Mouse (Mus musculus): ENCODE measurements around the gene Timp3. TPM values are rescaled to one million over a fixed set of nuclear protein-coding genes. Genes with fewer than 3 reads are reported as not detected.

Gene Timp3
- polyA plus RNA-seq, 1 experiment, result 30.5 TPM

DNA sequence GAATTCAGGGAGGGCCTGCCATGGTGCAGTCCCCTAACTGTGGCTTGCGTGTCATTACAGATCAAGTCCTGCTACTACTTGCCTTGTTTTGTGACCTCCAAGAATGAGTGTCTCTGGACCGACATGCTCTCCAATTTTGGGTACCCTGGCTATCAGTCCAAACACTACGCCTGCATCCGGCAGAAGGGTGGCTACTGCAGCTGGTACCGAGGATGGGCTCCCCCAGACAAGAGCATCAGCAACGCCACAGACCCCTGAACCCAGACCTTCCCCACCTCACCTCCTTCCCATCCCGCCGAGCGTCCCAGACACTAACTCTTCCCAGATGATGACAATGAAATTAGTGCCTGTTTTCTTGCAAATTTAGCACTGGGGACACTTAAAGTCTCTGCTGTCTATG lies 45.5 kb downstream of the Timp3 start:
- no peaks in the 10 kb centered on the region for H3K4me1 ChIP-seq (replicated peaks; ENCODE audit: control insufficient read depth, insufficient read depth, low read length)
- TF ChIP-seq CTCF (IDR thresholded peaks at IDR 0.05; ENCODE audit: borderline replicate concordance, control insufficient read depth, extremely low read depth, insufficient read depth, low read length, poor library complexity), result no peak
- TF ChIP-seq POLR2A (IDR thresholded peaks at IDR 0.05; ENCODE audit: control insufficient read depth, extremely low read depth, insufficient read depth, low read length, poor library complexity), result no peak
- DNase-seq, result no peak
- no peak overlapping the region for H3K27ac ChIP-seq (ENCODE audit: control insufficient read depth, insufficient read depth, low read length)
- no peaks in the 10 kb centered on the region for H3K27me3 ChIP-seq (ENCODE audit: control insufficient read depth, insufficient read depth, low read length)
- H3K36me3 ChIP-seq (ENCODE audit: control insufficient read depth, insufficient read depth, low read length), result no peaks in the 10 kb centered on the region
- H3K4me3 ChIP-seq (ENCODE audit: control insufficient read depth, insufficient read depth, low read length), result no peak overlapping the region
- 95% methylated on average over 9 of the region's 9 CpGs for WGBS

DNA sequence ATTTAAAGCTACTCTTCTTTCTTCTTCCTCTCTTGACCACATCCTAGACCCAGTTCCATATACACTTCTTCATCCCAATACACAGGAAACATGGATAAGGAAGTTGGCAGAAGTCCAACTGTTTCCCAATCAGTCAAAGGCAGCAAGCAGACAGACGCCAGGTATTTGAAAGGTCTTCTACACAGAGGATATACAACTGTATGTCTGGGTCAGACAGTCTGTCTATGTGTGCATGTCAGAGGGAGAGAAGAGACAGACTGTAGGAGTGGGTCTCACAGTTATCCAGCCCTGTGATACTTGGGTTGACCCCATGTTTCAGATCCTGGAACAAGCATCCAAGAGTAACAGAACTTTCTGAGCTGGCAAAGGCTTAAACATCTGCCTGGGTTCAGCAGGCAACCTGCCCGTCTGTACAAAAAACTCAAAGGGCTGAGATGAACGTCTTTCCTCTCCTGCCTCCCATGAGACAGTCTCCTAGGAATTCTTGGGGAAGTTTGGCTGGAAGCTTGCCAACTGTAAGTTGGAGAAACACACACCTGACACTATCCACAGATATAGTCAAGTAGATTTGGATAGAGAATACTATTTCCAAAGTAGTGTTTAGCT lies 46.2 kb downstream of the Timp3 start:
- no peak overlapping the region for H3K27ac ChIP-seq (ENCODE audit: control insufficient read depth, insufficient read depth, low read length)
- TF ChIP-seq POLR2A (IDR thresholded peaks at IDR 0.05; ENCODE audit: control insufficient read depth, extremely low read depth, insufficient read depth, low read length, poor library complexity) (no peak), CTCF (IDR thresholded peaks at IDR 0.05; ENCODE audit: borderline replicate concordance, control insufficient read depth, extremely low read depth, insufficient read depth, low read length, poor library complexity) (no peak)
- no peak overlapping the region for H3K4me3 ChIP-seq (ENCODE audit: control insufficient read depth, insufficient read depth, low read length)
- H3K36me3 ChIP-seq (ENCODE audit: control insufficient read depth, insufficient read depth, low read length), result no peaks in the 10 kb centered on the region
- 89% methylated on average over 3 of the region's 3 CpGs for WGBS
- no peak for DNase-seq
- no peaks in the 10 kb centered on the region for H3K27me3 ChIP-seq (ENCODE audit: control insufficient read depth, insufficient read depth, low read length)
- H3K4me1 ChIP-seq (replicated peaks; ENCODE audit: control insufficient read depth, insufficient read depth, low read length), result no peaks in the 10 kb centered on the region

GRCm38 (mm10) chr10:86351287-86351686 lies 51.1 kb downstream of the Timp3 start:
- H3K36me3 ChIP-seq (ENCODE audit: control insufficient read depth, insufficient read depth, low read length), result no peaks in the 10 kb centered on the region
- no peak overlapping the region for H3K4me3 ChIP-seq (ENCODE audit: control insufficient read depth, insufficient read depth, low read length)
- H3K27ac ChIP-seq (ENCODE audit: control insufficient read depth, insufficient read depth, low read length), result no peak overlapping the region
- no peaks in the 10 kb centered on the region for H3K27me3 ChIP-seq (ENCODE audit: control insufficient read depth, insufficient read depth, low read length)
- H3K4me1 ChIP-seq (replicated peaks; ENCODE audit: control insufficient read depth, insufficient read depth, low read length), result no peaks in the 10 kb centered on the region
- TF ChIP-seq POLR2A (IDR thresholded peaks at IDR 0.05; ENCODE audit: control insufficient read depth, extremely low read depth, insufficient read depth, low read length, poor library complexity) (no peak), CTCF (IDR thresholded peaks at IDR 0.05; ENCODE audit: borderline replicate concordance, control insufficient read depth, extremely low read depth, insufficient read depth, low read length, poor library complexity) (no peak)
- DNase-seq, result no peak
- 65% methylated on average over 2 of the region's 2 CpGs for WGBS

GRCm38 (mm10) chr10:86352521-86352920 lies 52.3 kb downstream of the Timp3 start:
- Histone ChIP-seq H3K36me3 (ENCODE audit: control insufficient read depth, insufficient read depth, low read length) (no peaks in the 10 kb centered on the region), H3K4me3 (ENCODE audit: control insufficient read depth, insufficient read depth, low read length) (no peak overlapping the region), H3K27ac (ENCODE audit: control insufficient read depth, insufficient read depth, low read length) (no peak overlapping the region), H3K27me3 (ENCODE audit: control insufficient read depth, insufficient read depth, low read length) (no peaks in the 10 kb centered on the region), H3K4me1 (replicated peaks; ENCODE audit: control insufficient read depth, insufficient read depth, low read length) (no peaks in the 10 kb centered on the region)
- no peak for DNase-seq
- WGBS, result 92% methylated on average over 3 of the region's 3 CpGs
- TF ChIP-seq POLR2A (IDR thresholded peaks at IDR 0.05; ENCODE audit: control insufficient read depth, extremely low read depth, insufficient read depth, low read length, poor library complexity), result no peak
- TF ChIP-seq CTCF (IDR thresholded peaks at IDR 0.05; ENCODE audit: borderline replicate concordance, control insufficient read depth, extremely low read depth, insufficient read depth, low read length, poor library complexity), result no peak

DNA sequence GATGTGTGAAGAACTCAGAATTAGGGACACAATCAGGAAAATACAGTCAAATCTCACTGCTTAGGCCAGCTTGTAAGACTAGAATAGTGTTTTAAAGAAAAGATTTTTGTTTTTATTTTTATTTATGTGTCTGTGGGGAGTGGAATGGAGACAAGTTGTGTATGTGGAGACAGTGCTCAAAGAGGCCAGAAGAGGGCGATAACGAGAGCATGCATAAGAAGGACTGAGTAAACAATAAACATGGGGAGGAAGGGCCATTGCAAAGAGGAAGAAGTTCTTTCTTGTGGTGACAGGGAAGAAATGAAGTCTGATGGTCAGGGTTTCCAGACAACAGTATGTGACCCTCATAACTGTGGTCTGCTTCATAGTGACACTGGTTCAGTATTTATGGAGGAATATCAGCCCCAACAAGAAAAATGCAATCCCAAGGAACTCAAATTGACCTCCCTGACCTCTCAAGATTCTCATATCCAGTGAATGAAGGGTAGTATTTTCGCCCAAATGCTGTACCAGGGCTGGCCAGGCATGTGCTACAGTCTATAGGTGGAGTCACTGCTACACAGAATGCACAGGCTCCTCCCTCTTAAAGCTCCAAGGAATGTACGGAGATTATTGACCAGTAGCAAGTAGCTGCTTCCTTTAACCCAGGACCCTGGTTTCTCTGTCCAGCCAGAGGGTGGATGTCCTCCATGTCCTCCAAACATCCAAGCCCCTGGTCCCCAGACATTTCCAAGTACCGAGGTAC lies 56.8 kb downstream of the Timp3 start:
- H3K36me3 ChIP-seq (ENCODE audit: control insufficient read depth, insufficient read depth, low read length), result no peaks in the 10 kb centered on the region
- H3K4me1 ChIP-seq (replicated peaks; ENCODE audit: control insufficient read depth, insufficient read depth, low read length), result no peaks in the 10 kb centered on the region
- no peak overlapping the region for H3K4me3 ChIP-seq (ENCODE audit: control insufficient read depth, insufficient read depth, low read length)
- 65% methylated on average over 5 of the region's 5 CpGs for WGBS
- DNase-seq, result peak; percentile 7
- no peak for TF ChIP-seq CTCF (IDR thresholded peaks at IDR 0.05; ENCODE audit: borderline replicate concordance, control insufficient read depth, extremely low read depth, insufficient read depth, low read length, poor library complexity)
- no peak for TF ChIP-seq POLR2A (IDR thresholded peaks at IDR 0.05; ENCODE audit: control insufficient read depth, extremely low read depth, insufficient read depth, low read length, poor library complexity)
- H3K27ac ChIP-seq (ENCODE audit: control insufficient read depth, insufficient read depth, low read length), result no peak overlapping the region
- no peaks in the 10 kb centered on the region for H3K27me3 ChIP-seq (ENCODE audit: control insufficient read depth, insufficient read depth, low read length)

DNA sequence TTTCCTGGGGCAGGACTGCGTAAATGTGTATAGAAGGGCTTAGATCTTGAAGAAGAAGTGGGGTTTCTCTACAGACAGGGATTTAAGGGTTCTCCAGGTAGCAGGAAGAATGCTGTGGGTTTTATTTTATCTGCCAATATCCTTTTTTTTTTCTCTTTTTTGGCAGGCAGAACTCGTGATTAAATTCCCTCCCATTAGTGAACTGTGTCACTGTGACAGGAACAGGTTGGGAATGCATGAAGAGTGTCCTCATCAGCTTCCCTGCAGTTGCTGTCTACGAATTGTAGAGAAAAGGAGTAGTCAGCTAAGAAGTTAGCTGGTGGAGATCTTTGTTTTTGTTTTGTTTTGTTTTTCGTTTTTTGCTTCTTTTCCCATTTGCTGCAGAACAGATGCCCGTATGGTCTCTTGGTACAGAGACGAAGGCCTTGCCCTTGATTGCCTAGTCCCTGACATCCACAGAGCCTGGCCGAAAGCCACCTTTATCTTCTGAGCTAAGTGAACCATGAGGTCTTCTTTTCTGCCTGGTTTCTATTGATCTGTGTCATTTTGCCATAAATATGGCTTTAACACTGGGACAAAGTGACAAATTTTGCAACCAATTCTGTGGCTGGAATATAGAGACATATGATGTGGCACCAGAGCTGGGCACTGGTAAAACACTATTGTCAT lies 58.3 kb downstream of the Timp3 start:
- no peak for TF ChIP-seq CTCF (IDR thresholded peaks at IDR 0.05; ENCODE audit: borderline replicate concordance, control insufficient read depth, extremely low read depth, insufficient read depth, low read length, poor library complexity)
- TF ChIP-seq POLR2A (IDR thresholded peaks at IDR 0.05; ENCODE audit: control insufficient read depth, extremely low read depth, insufficient read depth, low read length, poor library complexity), result no peak
- DNase-seq, result no peak
- H3K36me3 ChIP-seq (ENCODE audit: control insufficient read depth, insufficient read depth, low read length), result no peaks in the 10 kb centered on the region
- WGBS, result 86% methylated on average over 7 of the region's 7 CpGs
- H3K4me3 ChIP-seq (ENCODE audit: control insufficient read depth, insufficient read depth, low read length), result no peak overlapping the region
- no peaks in the 10 kb centered on the region for H3K27me3 ChIP-seq (ENCODE audit: control insufficient read depth, insufficient read depth, low read length)
- no peaks in the 10 kb centered on the region for H3K4me1 ChIP-seq (replicated peaks; ENCODE audit: control insufficient read depth, insufficient read depth, low read length)
- no peak overlapping the region for H3K27ac ChIP-seq (ENCODE audit: control insufficient read depth, insufficient read depth, low read length)

All from thymus, adult 2 months (tissue).